Mouse (Mus musculus) bone marrow macrophage, adult 2 months (primary cell): ENCODE measurements around the gene Helb.

Experiments
- CTCF ChIP-seq: IDR thresholded peaks from 2 replicates; pipeline ENCODE4 v1.5.1; 2012; ENCODE audit warnings: low read depth, mild to moderate bottlenecking, low read length, moderate library complexity
- POLR2A ChIP-seq: IDR thresholded peaks from 2 replicates; pipeline ENCODE4 v1.6.1; 2012; ENCODE audit warnings: mild to moderate bottlenecking, low read depth, low read length, borderline replicate concordance

GRCm38 (mm10) chr10:120125465-120125857 is 12.7 kb upstream of the Helb start:
- TF ChIP-seq CTCF (no peak), POLR2A (no peak)
